Mouse (Mus musculus) heart, embryonic 16.5 days (tissue): Measurements from ENCODE around the gene Agap1. TPM values are rescaled to one million over a fixed set of nuclear protein-coding genes. Genes with fewer than 3 reads are reported as not detected.

Experiments used
- ATAC-seq: fragments of 200-750 bp; cut with Nextera tagmentation; replicated peaks from 2 replicates; pipeline ENCODE4 v1.8.0; 2017; ENCODE audit warnings: moderate number of reproducible peaks; ENCODE audit not compliant: insufficient read depth, low FRiP score; ENCODE audit errors: extremely low read depth
- H3K27ac ChIP-seq: fragments of 300-500 bp; sonication (generic); 2 replicates; pipeline ENCODE4 v1.5.1; 2014; ENCODE audit warnings: mild to moderate bottlenecking, low read length, control low read depth, moderate library complexity
- H3K27me3 ChIP-seq: fragments of 300-500 bp; sonication (generic); 2 replicates; pipeline ENCODE4 v1.6.1; 2014; ENCODE audit warnings: low read length, mixed read lengths; ENCODE audit not compliant: control insufficient read depth, insufficient read depth
- H3K36me3 ChIP-seq: fragments of 300-500 bp; sonication (generic); 2 replicates; pipeline ENCODE4 v1.6.1; 2014; ENCODE audit not compliant: control insufficient read depth, insufficient read depth
- H3K4me1 ChIP-seq: fragments of 300-500 bp; sonication (generic); 2 replicates; pipeline ENCODE4 v1.6.1; 2014; ENCODE audit warnings: low read length, mixed read lengths; ENCODE audit not compliant: control insufficient read depth, insufficient read depth
- H3K4me2 ChIP-seq: fragments of 300-500 bp; sonication (generic); 2 replicates; pipeline ENCODE4 v1.6.1; 2014; ENCODE audit warnings: low read depth, mild to moderate bottlenecking, control low read depth, low read length
- H3K4me3 ChIP-seq: fragments of 300-500 bp; sonication (generic); 2 replicates; pipeline ENCODE4 v1.5.1; 2014; ENCODE audit warnings: mild to moderate bottlenecking, control low read depth, low read length
- H3K9ac ChIP-seq: fragments of 300-500 bp; sonication (generic); 2 replicates; pipeline ENCODE4 v1.6.1; 2014; ENCODE audit warnings: low read length, control low read depth
- H3K9me3 ChIP-seq: fragments of 300-500 bp; sonication (generic); replicated peaks from 2 replicates; pipeline ENCODE4 v1.6.1; 2016; ENCODE audit warnings: low read length; ENCODE audit not compliant: control insufficient read depth
- WGBS: fragments of 180-500 bp; shearing (Covaris S2); extraction: QIAGEN DNeasy Blood & Tissue Kit; methylation state at CpG from one replicate; pipeline ENCODE4 v1.1.7; 2014; 5-methylcytosine and 5-hydroxymethylcytosine counted together
- polyA plus RNA-seq: library from polyadenylated mRNA; unstranded; fragments of >200 nt; fragmentation: Nextera tagmentation; extraction: Ambion mirVana; gene quantifications from 2 replicates; pipeline ENCODE4 v1.2.1, GENCODE M21; 2015

The Agap1 gene
- polyA plus RNA-seq, 1 experiment from 2014 or later, result 6.2 TPM

- Histone ChIP-seq H3K4me3 (no peak overlapping the region), H3K4me2 (no peak overlapping the region), H3K27me3 (no peaks in the 10 kb centered on the region), H3K4me1 (peaks cover 13% of the 10 kb centered on the region), H3K27ac (no peak overlapping the region), H3K9ac (no peak overlapping the region), H3K36me3 (no peaks in the 10 kb centered on the region), H3K9me3 (no peaks in the 10 kb centered on the region)
- no peak for ATAC-seq
- WGBS, result 43% methylated on average over 8 of the region's 8 CpGs
Measured at GRCm38 (mm10) chr1:89509763-89510340, 55.2 kb downstream of the Agap1 start.

- Histone ChIP-seq H3K27ac (no peak overlapping the region), H3K36me3 (no peaks in the 10 kb centered on the region), H3K9me3 (no peaks in the 10 kb centered on the region), H3K27me3 (no peaks in the 10 kb centered on the region), H3K4me2 (no peak overlapping the region), H3K9ac (no peak overlapping the region), H3K4me3 (no peak overlapping the region), H3K4me1 (peaks cover 13% of the 10 kb centered on the region)
- 72% methylated on average over 8 of the region's 8 CpGs for WGBS
- no peak for ATAC-seq
Measured at GRCm38 (mm10) chr1:89510731-89511130, 56.1 kb downstream of the Agap1 start.

- ATAC-seq, result no peak
- Histone ChIP-seq H3K27ac (no peak overlapping the region), H3K9me3 (no peaks in the 10 kb centered on the region), H3K36me3 (no peaks in the 10 kb centered on the region), H3K4me2 (no peak overlapping the region), H3K4me3 (no peak overlapping the region), H3K9ac (no peak overlapping the region), H3K4me1 (peaks cover 13% of the 10 kb centered on the region), H3K27me3 (no peaks in the 10 kb centered on the region)
- 72% methylated on average over 8 of the region's 8 CpGs for WGBS
Measured at GRCm38 (mm10) chr1:89513616-89514283, 59.1 kb downstream of the Agap1 start.

- Histone ChIP-seq H3K4me1 (0 out of 2 replicates have a peak, but pooled peaks cover 3% of the 10 kb centered on the region), H3K9me3 (no peaks in the 10 kb centered on the region), H3K4me2 (no peak overlapping the region), H3K4me3 (no peak overlapping the region), H3K36me3 (no peaks in the 10 kb centered on the region), H3K9ac (no peak overlapping the region), H3K27ac (no peak overlapping the region), H3K27me3 (no peaks in the 10 kb centered on the region)
- 75% methylated on average over 11 of the region's 11 CpGs for WGBS
- ATAC-seq, result no peak
Measured at GRCm38 (mm10) chr1:89515808-89516560, 61.4 kb downstream of the Agap1 start.

GRCm38 (mm10) chr1:89517817-89518216 is 63.2 kb downstream of the Agap1 start:
- Histone ChIP-seq H3K36me3 (no peaks in the 10 kb centered on the region), H3K27me3 (no peaks in the 10 kb centered on the region), H3K27ac (no peak overlapping the region), H3K9me3 (no peaks in the 10 kb centered on the region), H3K4me1 (peaks cover 15% of the 10 kb centered on the region; the same call in 1 of the 2 replicates), H3K4me2 (no peak overlapping the region), H3K4me3 (no peak overlapping the region), H3K9ac (no peak overlapping the region)
- ATAC-seq, result no peak
- 56% methylated on average over 5 of the region's 5 CpGs for WGBS

GRCm38 (mm10) chr1:89519914-89520643 is 65.5 kb downstream of the Agap1 start:
- H3K9me3 ChIP-seq, result no peaks in the 10 kb centered on the region
- no peak overlapping the region for H3K27ac ChIP-seq
- no peaks in the 10 kb centered on the region for H3K27me3 ChIP-seq
- 78% methylated on average over 17 of the region's 17 CpGs for WGBS
- no peaks in the 10 kb centered on the region for H3K36me3 ChIP-seq
- peaks cover 16% of the 10 kb centered on the region; the same call in 1 of the 2 replicates for H3K4me1 ChIP-seq
- ATAC-seq, result no peak
- H3K9ac ChIP-seq, result no peak overlapping the region
- H3K4me3 ChIP-seq, result no peak overlapping the region
- H3K4me2 ChIP-seq, result no peak overlapping the region

GRCm38 (mm10) chr1:89521406-89521805 is 66.8 kb downstream of the Agap1 start:
- Histone ChIP-seq H3K9me3 (no peaks in the 10 kb centered on the region), H3K4me1 (peaks cover 18% of the 10 kb centered on the region; the same call in 1 of the 2 replicates), H3K36me3 (no peaks in the 10 kb centered on the region), H3K27me3 (no peaks in the 10 kb centered on the region), H3K4me3 (no peak overlapping the region), H3K9ac (no peak overlapping the region), H3K4me2 (no peak overlapping the region), H3K27ac (no peak overlapping the region)
- WGBS, result 77% methylated on average over 11 of the region's 11 CpGs
- ATAC-seq, result no peak

- H3K9me3 ChIP-seq, result no peaks in the 10 kb centered on the region
- H3K4me1 ChIP-seq, result peaks cover 18% of the 10 kb centered on the region; the same call in 1 of the 2 replicates
- H3K27me3 ChIP-seq, result no peaks in the 10 kb centered on the region
- no peak for ATAC-seq
- no peak overlapping the region for H3K27ac ChIP-seq
- no peaks in the 10 kb centered on the region for H3K36me3 ChIP-seq
- no peak overlapping the region for H3K9ac ChIP-seq
- WGBS, result 59% methylated on average over 17 of the region's 17 CpGs
- no peak overlapping the region for H3K4me3 ChIP-seq
- H3K4me2 ChIP-seq, result no peak overlapping the region
Measured at GRCm38 (mm10) chr1:89521935-89522535, 67.4 kb downstream of the Agap1 start.
